Mouse (Mus musculus): Measurements from ENCODE around the gene Notch2. TPM values are rescaled to one million over a fixed set of nuclear protein-coding genes. Genes with fewer than 3 reads are reported as not detected.
A peak's percentile ranks its signal among the peaks of the same experiment; 100 is the strongest.

Gene Notch2
- total RNA-seq, 2 experiments from 2014 or later, result 19.0 to 21.1 TPM

DNA sequence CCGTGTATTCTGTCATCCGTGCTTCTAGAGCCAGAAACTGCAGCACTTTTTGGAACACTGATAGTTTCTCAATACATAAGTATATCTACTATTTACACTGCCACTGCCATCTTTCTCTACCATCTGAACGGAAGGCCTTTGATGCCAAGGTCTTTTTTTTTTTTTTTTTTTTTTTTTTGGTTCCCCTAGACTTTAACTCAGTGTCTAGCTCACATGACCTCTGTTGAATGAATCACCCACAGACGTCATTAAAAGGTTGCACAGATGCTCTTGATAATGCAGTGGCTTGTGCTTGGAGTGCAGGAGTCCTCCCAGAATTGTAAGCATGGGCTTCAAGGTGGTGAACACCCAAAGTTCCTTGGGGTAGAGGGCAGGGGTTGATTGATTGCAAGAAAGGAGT is 21.0 kb upstream of the Notch2 start:
- no peak for DNase-seq
- intact Hi-C loops (cut with DNase I; ENCODE audit: low total_unique reads), result no loop called here

DNA sequence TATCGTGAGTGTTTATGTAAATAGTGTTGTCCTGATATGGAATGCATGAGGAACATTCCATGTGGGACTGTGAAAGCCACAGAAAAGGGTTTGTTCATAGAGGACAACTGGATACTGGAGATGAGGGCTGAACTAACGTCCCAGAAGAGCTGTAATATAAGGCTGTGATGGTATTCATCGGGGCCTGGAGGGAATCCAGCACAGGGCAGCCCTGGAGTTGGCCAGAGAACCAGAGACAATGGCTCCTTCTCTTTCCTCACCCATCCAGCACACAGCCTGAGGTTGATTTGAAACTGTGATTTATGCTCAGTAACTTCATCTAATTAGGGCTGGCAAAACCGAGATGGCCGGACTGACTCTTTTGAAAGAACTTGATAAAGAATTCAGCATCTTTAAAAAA is 20.1 kb upstream of the Notch2 start:
- DNase-seq, result no peak
- intact Hi-C loops (cut with DNase I; ENCODE audit: low total_unique reads), result no loop called here

DNA sequence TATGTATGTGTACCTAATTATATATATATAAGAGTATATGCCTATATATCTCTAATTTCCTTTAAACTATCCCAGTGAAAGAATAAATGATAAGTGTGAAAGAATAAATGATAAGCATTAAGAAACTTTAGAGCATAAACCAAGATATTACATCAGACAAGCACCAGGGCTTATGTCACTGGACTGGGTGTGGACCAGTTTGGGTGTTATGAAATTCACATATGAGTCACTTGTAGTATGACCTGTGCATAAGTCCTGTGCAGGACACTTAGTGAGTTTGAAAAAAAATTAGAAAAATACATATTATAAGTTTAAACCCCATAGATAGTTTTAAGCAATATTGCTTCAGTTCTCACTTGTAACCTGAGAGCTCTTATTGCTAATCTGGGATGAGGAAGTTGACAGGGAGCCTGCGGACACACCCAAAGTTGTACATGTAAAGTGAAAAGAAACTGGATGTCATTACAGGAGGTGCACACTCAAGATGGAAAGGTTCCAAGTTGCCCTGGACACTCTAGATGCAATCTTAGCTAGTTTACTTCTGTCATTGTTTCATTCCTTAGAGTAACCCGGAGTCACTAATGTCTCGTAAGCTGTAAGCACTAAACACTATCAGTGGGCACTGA is 19.3 kb upstream of the Notch2 start:
- DNase-seq, result no peak
- intact Hi-C loops (cut with DNase I; ENCODE audit: low total_unique reads), result no loop called here

DNA sequence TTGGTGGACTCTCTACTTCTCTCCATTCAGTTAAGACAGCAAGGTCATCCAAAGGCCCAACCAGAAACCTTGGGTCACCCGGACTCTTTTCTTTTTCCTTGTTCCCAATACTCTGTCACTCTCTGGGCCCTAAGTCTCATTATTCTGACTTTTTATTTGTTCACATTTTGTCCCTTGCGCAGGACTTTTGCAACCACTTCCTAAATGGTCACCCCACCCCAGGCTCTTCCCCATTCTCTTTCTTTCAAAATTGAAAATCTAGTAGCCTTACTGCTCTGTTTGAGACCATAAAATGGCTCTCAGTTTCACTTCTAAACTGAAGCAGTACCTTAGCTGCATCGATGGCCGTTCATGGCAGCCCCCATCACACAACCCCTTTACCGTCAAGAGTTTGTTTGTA is 18.5 kb upstream of the Notch2 start:
- intact Hi-C loops (cut with DNase I; ENCODE audit: low total_unique reads), result no loop called here
- no peak for DNase-seq

DNA sequence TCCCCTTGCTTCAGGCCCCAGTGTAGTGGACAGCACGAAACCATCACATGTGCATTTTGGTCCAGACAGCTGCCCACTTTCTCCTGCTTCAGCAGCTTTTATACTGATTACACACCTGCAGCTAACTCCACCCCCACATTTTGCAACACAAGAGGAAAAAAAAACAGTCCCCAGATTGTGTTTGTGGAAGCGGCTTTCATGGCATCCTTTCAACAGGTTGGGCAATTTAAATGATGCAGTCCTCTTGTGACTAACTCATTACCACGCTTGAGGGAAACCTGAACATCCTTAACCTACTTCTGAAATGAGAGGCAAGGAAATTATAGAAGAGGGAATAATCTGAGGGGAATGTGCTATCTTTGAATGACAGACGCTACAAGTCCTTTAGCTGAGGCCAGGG is 15.0 kb upstream of the Notch2 start:
- intact Hi-C loops (cut with DNase I; ENCODE audit: low total_unique reads), result no loop called here
- DNase-seq, result no peak

DNA sequence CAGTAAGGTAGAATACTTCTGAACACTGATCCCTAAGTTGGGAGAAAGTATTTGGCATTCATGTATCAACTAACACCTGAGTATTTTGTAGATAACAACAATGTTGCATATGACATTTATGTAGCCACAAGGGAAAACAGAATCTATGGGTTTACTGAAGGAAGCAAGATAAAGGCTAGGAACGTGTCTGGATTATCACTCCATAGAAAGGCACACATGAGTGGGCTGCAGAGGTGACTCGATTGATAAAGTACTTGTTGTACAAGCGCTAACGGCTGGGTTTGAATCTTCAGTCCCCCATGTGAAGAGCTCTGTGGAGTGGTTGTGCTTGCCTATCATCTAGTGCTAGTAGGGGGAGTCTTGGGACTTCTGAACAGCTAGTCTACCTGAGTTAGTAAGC is 9.8 kb upstream of the Notch2 start:
- no peak for DNase-seq
- intact Hi-C loops (cut with DNase I; ENCODE audit: low total_unique reads), result no loop called here

DNA sequence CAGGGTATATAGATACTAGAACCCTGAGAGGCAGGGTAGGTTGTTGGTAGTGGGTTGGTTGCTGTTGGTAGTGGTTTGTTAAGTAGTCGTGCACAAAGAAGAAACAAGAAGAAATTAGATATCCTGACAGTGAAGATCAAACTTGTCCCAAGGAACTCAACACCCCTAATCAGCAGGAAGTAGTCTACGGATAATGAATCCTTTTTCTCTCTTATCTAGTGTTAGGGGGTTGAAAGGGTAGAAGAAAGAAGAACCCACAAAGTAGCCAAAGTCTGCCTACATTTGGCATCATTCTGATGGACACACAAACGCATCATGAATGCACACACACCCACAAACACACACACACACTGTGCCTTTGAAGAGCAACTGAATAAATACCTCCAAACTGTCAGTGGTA is 9.1 kb upstream of the Notch2 start:
- DNase-seq, result no peak
- intact Hi-C loops (cut with DNase I; ENCODE audit: low total_unique reads), result no loop called here

DNA sequence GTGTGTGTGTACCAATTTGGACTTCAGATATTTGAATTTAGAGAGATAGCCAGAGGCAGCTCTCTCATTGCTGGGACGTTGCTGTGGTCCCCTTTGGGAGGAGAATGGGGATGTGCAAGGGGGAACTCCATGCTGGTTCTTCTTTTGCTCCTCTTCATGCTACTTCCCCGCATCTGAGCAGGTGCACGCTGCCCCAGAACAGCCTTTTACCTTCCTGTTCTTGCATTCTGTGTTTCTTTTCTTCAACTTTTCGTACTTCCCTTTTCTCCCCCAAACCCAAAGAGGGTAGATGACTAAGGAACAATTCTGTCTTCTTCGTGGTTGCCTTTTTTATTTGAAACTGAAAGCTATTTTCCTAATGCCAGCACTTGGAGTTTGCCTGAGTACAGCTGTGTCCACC is 8.0 kb upstream of the Notch2 start:
- intact Hi-C loops (cut with DNase I; ENCODE audit: low total_unique reads), result no loop called here
- DNase-seq, result no peak

DNA sequence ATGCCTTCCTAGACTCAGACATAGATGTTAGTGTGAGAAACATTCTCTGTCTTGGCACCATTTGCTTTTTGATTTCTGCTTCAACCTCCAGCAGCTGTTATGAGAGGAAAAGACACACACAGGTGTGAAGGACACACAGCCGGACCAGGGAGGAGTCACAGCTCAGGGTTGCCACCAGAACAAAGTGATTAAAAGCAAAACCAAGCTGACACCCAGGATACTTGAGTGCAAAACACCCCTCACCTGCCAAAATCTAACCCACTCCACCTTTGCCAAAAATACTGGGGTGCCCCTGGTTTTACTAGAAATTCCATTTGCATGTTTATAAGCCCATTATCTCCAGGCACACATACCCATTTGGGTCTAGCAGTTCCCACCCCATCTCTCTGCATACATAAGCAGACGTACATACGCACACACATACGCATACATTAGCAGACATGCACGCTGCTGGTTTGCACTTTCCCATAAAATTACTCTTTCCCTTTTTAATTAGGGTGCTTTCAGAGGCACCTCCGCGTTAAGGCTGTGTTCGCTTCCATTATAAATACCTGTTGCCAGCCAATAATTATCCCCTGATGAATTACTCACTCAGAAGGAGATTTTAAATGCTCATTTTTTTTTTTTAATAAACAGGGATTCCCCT is 7.2 kb upstream of the Notch2 start:
- intact Hi-C loops (cut with DNase I; ENCODE audit: low total_unique reads), result no loop called here
- DNase-seq, result no peak

DNA sequence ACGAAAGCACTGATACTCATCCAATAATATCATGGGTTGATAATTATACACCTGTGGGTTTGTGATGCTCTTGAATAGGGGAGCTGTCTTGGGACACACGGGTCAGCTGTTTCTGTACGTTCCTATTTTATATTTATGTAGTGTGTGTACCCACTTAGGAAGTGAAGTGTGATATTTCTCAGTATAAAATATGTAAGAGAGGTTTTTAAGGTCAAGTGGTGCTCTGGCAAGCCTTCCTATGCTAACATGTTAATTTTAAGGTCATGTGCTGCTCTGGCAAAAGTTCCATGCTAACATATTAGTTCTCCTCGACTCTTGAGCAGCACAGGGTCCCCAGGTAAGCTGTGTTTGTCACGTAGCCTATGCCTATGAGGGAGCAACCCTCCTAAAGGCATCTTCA is 6.4 kb upstream of the Notch2 start:
- intact Hi-C loops (cut with DNase I; ENCODE audit: low total_unique reads), result no loop called here

DNA sequence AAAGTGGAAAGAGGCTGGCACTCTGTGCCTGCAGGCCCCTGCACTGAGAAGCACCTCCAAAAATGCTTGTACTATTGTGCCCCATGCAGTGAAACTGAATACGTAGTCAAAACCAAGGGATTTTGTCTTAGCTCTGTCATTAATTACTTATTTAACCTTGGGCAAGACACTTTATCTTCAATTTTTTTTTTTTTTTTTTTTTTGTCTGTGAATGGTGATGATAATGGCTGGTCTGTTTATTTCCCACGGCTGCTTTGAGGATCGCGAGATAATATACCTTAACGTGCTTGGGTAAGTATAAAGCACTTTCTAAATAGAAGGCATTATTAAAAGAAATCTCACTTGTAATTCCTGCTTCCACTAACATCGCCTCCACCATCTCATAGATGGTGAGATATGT is 5.2 kb upstream of the Notch2 start:
- DNase-seq, result no peak
- intact Hi-C loops (cut with DNase I; ENCODE audit: low total_unique reads), result no loop called here

More for the DNA sequence above, 6.4 kb upstream of the Notch2 start:
- DNase-seq, result no peak

DNA sequence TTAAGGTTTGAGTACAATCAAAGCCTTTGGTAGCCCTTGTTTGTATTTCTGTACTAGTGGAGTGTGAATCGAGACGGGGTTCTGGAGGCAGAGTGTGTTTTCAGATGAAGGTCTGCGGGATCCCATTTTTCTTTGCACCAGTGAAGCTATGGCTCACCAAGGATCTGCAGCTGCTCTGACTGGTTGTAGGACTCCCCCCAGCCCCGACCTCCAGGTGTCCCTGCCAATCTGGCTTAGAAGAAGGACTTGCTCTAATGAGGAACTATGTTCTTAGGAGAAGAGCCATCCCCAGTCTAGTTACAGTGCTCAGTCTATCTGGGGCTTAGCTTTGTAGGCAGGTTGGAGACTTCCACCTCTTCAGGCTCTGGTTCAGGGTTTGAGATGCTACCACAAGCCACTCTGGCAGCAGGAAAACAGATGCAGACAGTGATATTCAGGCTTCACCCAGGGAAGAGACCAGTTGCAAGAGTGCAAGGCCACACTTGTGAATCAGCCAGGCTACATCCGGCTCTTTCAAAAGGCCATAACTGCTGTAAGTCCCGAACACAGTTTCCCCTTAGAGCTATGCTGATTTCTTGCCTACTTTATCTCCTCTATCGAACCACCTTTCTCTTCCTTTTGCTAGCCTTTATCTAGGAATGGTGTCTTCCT is 4.0 kb upstream of the Notch2 start:
- no peak for DNase-seq
- intact Hi-C loops (cut with DNase I; ENCODE audit: low total_unique reads), result no loop called here

DNA sequence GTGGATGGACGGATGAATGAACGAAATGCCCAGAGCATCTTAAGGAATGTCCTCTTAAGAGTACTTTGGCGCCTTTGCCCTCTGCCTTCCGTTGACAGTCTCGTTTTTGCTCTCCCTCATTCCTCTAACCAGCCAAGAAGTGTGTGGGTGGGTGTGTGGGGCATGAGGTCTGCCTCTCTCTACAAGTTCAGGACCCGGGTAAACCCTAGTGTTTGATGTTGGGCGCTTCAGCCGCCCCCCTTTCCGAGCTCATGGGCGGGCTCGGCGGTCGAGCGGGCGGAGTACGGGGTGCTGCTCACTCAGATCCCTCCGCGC is 284 bp upstream of the Notch2 start:
- intact Hi-C loops (cut with DNase I; ENCODE audit: low total_unique reads), result no loop called here
- DNase-seq, result no peak

DNA sequence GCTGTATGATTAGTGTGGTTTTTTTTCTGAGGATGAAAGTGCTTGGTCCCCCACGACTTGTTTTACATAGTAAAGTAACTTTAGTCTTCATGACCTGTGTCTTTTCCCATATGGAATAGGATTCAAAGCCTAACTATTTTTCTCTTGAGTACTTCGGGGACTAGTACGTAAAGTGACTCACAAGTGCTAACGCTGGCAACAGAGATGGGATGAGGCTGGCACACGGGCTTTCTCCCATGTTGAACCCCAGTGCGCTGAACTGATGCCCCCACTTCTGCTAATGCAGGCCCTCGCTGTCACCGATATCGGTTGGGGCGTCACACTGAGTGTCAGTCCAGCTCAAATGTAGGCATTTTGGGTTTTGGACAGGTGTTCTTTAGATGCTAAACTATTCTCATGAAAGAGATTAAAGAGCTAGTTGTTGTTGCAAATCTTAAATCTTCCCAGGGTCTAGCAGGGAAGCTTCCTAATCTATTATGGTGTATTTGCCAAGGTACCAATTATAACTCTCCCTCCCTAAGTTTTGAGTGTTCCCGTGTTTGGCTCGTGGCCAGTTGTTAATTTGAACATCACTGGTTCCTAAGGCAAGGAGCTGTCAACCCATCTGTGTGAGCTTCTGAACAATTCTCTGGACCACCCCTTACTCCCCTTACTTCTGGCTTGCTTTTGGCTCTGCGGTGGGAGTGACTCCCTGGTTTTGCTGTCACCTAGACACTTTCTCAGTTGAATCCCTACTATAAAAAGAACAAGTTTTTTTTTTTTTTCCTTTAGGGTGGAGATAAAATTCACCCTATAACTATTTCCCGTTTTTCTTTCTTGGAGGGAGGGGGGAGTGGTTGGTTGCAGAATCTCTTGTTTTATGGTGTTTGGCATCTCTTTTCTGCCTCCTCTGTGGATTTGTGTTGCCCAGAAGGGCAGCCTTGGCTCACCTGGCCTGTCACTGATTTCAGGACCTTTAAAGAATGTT is 2.2 kb downstream of the Notch2 start:
- intact Hi-C loops (cut with DNase I; ENCODE audit: low total_unique reads), result loop anchor here (5.0 kb wide), 1 partner anchor 88 kb away; no protein-coding TSS in a partner anchor
- no peak for DNase-seq

DNA sequence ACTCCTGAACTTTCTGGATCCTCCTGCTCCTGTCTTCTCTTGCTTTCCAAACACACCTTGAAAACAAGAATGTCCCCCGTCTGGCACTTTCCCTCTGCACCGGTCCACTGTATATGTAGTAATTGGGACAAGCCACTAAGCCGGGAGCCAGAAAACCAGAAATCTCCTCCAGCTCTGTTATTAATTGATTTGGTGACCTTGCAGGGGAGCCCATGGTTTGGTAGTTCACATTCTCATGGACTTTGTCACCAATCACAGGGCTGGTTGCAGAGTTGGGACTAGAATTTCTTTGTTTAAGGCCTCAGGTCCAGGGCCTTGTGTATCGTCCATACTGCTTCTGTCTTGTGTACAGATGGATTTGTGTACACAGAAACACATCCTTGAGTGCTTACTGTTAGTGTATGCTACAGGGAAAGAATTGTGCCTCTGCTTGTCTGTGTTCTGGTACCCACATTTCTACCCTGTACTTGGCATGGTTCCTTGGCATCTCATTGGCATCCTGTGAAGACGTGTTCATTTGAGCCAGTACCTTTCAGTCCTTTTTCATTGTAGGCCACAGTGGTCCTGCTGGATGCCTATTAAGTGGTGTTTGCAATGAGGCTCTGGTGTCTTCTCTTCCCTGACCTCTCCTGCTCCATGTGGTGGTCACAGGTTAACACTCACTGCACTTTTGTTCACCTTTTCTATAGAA is 3.7 kb downstream of the Notch2 start:
- no peak for DNase-seq
- intact Hi-C loops (cut with DNase I; ENCODE audit: low total_unique reads), result loop anchor here (5.0 kb wide), 1 partner anchor 90 kb away; no protein-coding TSS in a partner anchor

DNA sequence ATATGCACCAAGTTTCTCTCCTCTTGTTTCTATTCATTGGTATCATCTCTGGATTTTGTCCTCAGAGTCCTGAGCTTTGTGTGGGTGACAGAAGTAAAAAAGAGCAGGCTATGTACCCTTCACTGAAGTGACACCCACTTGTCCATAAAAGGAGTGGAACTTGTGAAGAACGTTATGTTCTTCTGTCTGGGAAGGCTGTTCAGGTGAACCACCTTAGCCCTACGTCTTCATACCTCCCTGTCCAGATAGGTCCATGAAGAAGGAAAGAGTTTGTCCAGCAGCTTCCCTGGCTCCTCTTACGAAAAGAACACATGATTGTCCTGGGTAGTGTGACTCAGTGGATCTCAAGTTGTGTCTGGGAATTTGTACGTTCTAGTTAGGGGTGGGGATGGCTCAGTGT is 4.9 kb downstream of the Notch2 start:
- intact Hi-C loops (cut with DNase I; ENCODE audit: low total_unique reads), result loop anchor here (5.0 kb wide), 1 partner anchor 91 kb away; no protein-coding TSS in a partner anchor
- DNase-seq, result no peak

DNA sequence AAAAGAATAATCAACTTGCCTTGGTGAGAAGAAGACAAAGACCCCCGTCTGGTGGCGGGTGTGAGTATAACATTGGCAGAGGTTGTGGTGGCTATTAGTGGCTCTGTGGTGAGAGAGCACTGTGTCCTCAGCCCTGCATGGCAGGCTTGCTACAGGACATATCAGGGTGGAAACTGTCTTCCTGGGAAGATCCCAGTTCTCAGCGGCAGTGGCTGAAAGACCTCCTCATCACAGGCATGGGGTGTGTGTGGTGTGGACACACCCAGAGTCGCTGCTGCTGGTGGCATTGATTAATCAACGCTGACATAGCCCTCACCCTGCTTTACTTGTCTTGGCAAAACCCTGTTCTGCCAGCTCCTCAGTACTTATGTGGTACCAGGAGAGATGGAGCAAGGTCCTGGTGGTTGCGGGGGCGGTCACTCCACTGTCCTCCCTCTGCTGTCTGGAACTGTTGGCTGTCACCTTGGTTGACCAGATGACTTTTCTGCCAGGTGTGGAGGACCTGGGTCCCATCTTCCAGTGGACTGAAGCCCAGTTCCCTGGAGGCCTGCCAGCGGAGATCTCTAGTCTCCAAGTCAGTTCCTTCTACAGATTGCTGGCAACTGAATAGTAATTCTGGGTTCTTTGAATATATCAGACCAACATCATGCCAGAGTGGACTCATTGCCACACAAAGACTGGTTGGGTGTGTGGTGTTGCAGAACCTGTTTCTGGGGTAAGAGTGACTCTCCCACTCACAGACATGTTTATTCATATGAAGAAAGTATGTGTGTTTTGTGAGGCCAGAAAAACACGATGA is 7.3 kb downstream of the Notch2 start:
- DNase-seq, result no peak
- intact Hi-C loops (cut with DNase I; ENCODE audit: low total_unique reads), result no loop called here

DNA sequence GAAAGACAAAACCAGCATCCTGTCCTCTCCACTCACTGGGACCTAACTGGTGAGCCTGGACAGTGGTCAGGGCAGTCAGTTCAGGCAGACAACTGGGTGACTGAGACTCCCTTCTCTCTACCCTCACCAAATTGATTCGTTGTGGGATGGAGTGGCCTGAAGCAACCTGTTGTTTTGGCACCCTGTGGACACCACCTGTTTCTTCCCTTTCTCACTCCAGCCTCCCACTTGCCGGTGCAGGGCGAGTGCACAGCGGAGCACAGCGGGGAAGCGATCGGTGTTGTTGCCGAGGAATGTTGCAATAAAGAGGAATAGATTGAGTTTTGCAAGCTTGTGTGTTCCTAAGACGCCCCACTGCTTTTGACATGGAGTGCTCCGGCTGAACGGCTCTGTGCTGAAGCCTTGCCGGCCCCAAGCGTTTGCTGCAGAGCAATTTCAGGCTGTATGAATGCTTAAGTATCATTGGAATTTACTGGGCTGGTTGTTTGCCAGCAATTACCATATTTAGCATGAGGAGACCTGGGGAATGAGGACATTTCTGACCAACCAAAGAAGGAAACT is 11.0 kb downstream of the Notch2 start:
- intact Hi-C loops (cut with DNase I; ENCODE audit: low total_unique reads), result no loop called here
- peak; percentile 64 for DNase-seq

All from gastrocnemius, postnatal 14 days (tissue).